Mouse (Mus musculus) midbrain, embryonic 11.5 days (tissue): ENCODE results near the gene Muc4. TPM values are rescaled to one million over a fixed set of nuclear protein-coding genes. Genes with fewer than 3 reads are reported as not detected.

ENCODE experiments used
- ATAC-seq: fragments of 200-750 bp; cut with Nextera tagmentation; 2 replicates; pipeline ENCODE4 v1.8.0; 2017; ENCODE audit warnings: moderate TSS enrichment, moderate library complexity; ENCODE audit not compliant: low FRiP score
- DNase-seq: peaks from one replicate; pipeline ENCODE4 v3.0.0; 2015; ENCODE audit warnings: low spot score; ENCODE audit errors: missing footprints
- H3K27ac ChIP-seq: fragments of 300-500 bp; sonication (generic); 2 replicates; pipeline ENCODE4 v1.5.1; 2014; ENCODE audit warnings: low read depth, low read length
- H3K27me3 ChIP-seq: fragments of 300-500 bp; sonication (generic); 2 replicates; pipeline ENCODE4 v1.6.1; 2014; ENCODE audit warnings: mild to moderate bottlenecking, low read length, moderate library complexity, mixed read lengths; ENCODE audit not compliant: control insufficient read depth, insufficient read depth
- H3K36me3 ChIP-seq: fragments of 300-500 bp; sonication (generic); 2 replicates; pipeline ENCODE4 v1.6.1; 2014; ENCODE audit warnings: mild to moderate bottlenecking, low read length, moderate library complexity, mixed read lengths; ENCODE audit not compliant: control insufficient read depth, insufficient read depth
- H3K4me1 ChIP-seq: fragments of 300-500 bp; sonication (generic); 2 replicates; pipeline ENCODE4 v1.6.1; 2014; ENCODE audit warnings: low read length; ENCODE audit not compliant: control insufficient read depth, insufficient read depth
- H3K4me2 ChIP-seq: fragments of 300-500 bp; sonication (generic); 2 replicates; pipeline ENCODE4 v1.6.1; 2014; ENCODE audit warnings: mild to moderate bottlenecking, moderate library complexity
- H3K4me3 ChIP-seq: fragments of 300-500 bp; sonication (generic); 2 replicates; pipeline ENCODE4 v1.5.1; 2014; ENCODE audit warnings: low read depth, low read length
- H3K9ac ChIP-seq: fragments of 300-500 bp; sonication (generic); 2 replicates; pipeline ENCODE4 v1.6.1; 2014; ENCODE audit warnings: low read length
- H3K9me3 ChIP-seq: fragments of 300-500 bp; sonication (generic); 2 replicates; pipeline ENCODE4 v1.6.1; 2016; ENCODE audit warnings: low read length; ENCODE audit not compliant: control insufficient read depth
- WGBS: fragments of 180-500 bp; shearing (Covaris S2); extraction: QIAGEN DNeasy Blood & Tissue Kit; methylation state at CpG from one replicate; pipeline ENCODE4 v1.1.7; 2014; 5-methylcytosine and 5-hydroxymethylcytosine counted together
- polyA plus RNA-seq: library from polyadenylated mRNA; unstranded; fragments of >200 nt; fragmentation: Nextera tagmentation; extraction: Ambion mirVana; gene quantifications from 2 replicates; pipeline ENCODE4 v1.2.1, GENCODE M21; 2014

Muc4 gene
- polyA plus RNA-seq, 1 experiment from 2014 or later: 0.29 TPM

GRCm38 (mm10) chr16:32723163-32723562 is 12.5 kb upstream of the Muc4 start:
- Histone ChIP-seq H3K9ac (no peak overlapping the region), H3K27me3 (no peaks in the 10 kb centered on the region), H3K36me3 (no peaks in the 10 kb centered on the region), H3K4me1 (no peaks in the 10 kb centered on the region), H3K9me3 (no peaks in the 10 kb centered on the region), H3K27ac (no peak overlapping the region), H3K4me2 (no peak overlapping the region), H3K4me3 (no peak overlapping the region)
- 80% methylated on average over 7 of the region's 7 CpGs for WGBS
- peak; percentile 17 for DNase-seq
- ATAC-seq: no peak

- H3K27ac ChIP-seq: no peak overlapping the region
- 84% methylated on average over 4 of the region's 4 CpGs for WGBS
Measured at GRCm38 (mm10) chr16:32723767-32724166, 11.9 kb upstream of the Muc4 start.

GRCm38 (mm10) chr16:32724259-32724658 is 11.4 kb upstream of the Muc4 start:
- no peak overlapping the region for H3K27ac ChIP-seq
- DNase-seq: no peak
- WGBS: 93% methylated on average over 2 of the region's 2 CpGs
- no peak overlapping the region for H3K9ac ChIP-seq
- H3K27me3 ChIP-seq: no peaks in the 10 kb centered on the region
- no peak overlapping the region for H3K4me2 ChIP-seq
- no peaks in the 10 kb centered on the region for H3K9me3 ChIP-seq
- no peaks in the 10 kb centered on the region for H3K4me1 ChIP-seq
- ATAC-seq: no peak
- H3K36me3 ChIP-seq: no peaks in the 10 kb centered on the region
- no peak overlapping the region for H3K4me3 ChIP-seq

More at GRCm38 (mm10) chr16:32723767-32724166, 11.9 kb upstream of the Muc4 start:
- DNase-seq (peak; percentile 23), ATAC-seq (no peak)
- Histone ChIP-seq H3K27me3 (no peaks in the 10 kb centered on the region), H3K4me1 (no peaks in the 10 kb centered on the region), H3K36me3 (no peaks in the 10 kb centered on the region), H3K4me3 (no peak overlapping the region), H3K4me2 (no peak overlapping the region), H3K9ac (no peak overlapping the region), H3K9me3 (no peaks in the 10 kb centered on the region)

GRCm38 (mm10) chr16:32726501-32726900 is 9.2 kb upstream of the Muc4 start:
- H3K36me3 ChIP-seq: no peaks in the 10 kb centered on the region
- H3K27ac ChIP-seq: no peak overlapping the region
- H3K9me3 ChIP-seq: no peaks in the 10 kb centered on the region
- ATAC-seq (no peak), DNase-seq (no peak)
- no peak overlapping the region for H3K9ac ChIP-seq
- no peak overlapping the region for H3K4me2 ChIP-seq
- H3K4me1 ChIP-seq: no peaks in the 10 kb centered on the region
- H3K4me3 ChIP-seq: no peak overlapping the region
- H3K27me3 ChIP-seq: no peaks in the 10 kb centered on the region

GRCm38 (mm10) chr16:32728240-32728639 is 7.4 kb upstream of the Muc4 start:
- Histone ChIP-seq H3K9ac (no peak overlapping the region), H3K9me3 (no peaks in the 10 kb centered on the region), H3K4me3 (no peak overlapping the region), H3K27me3 (no peaks in the 10 kb centered on the region), H3K27ac (no peak overlapping the region), H3K36me3 (no peaks in the 10 kb centered on the region), H3K4me1 (no peaks in the 10 kb centered on the region), H3K4me2 (no peak overlapping the region)
- ATAC-seq (no peak), DNase-seq (no peak)

- H3K4me2 ChIP-seq: no peak overlapping the region
- H3K36me3 ChIP-seq: no peaks in the 10 kb centered on the region
- H3K27me3 ChIP-seq: no peaks in the 10 kb centered on the region
- H3K9ac ChIP-seq: no peak overlapping the region
- WGBS: 79% methylated on average over 1 of the region's 1 CpGs
- H3K4me3 ChIP-seq: no peak overlapping the region
- H3K4me1 ChIP-seq: no peaks in the 10 kb centered on the region
- peaks cover 2% of the 10 kb centered on the region; the same call in 1 of the 2 replicates for H3K9me3 ChIP-seq
- no peak overlapping the region for H3K27ac ChIP-seq
- ATAC-seq (no peak), DNase-seq (peak; percentile 35)
Measured at GRCm38 (mm10) chr16:32728730-32729129, 7.0 kb upstream of the Muc4 start.

GRCm38 (mm10) chr16:32733213-32733612 is 2.5 kb upstream of the Muc4 start:
- no peak overlapping the region for H3K4me2 ChIP-seq
- WGBS: 88% methylated on average over 3 of the region's 3 CpGs
- ATAC-seq: no peak
- no peaks in the 10 kb centered on the region for H3K27me3 ChIP-seq
- peaks cover 3% of the 10 kb centered on the region; the same call in 1 of the 2 replicates for H3K9me3 ChIP-seq
- H3K4me3 ChIP-seq: no peak overlapping the region
- H3K4me1 ChIP-seq: no peaks in the 10 kb centered on the region
- H3K36me3 ChIP-seq: no peaks in the 10 kb centered on the region
- DNase-seq: peak; percentile 39
- H3K27ac ChIP-seq: no peak overlapping the region
- H3K9ac ChIP-seq: no peak overlapping the region

- Histone ChIP-seq H3K4me3 (no peak overlapping the region), H3K4me2 (no peak overlapping the region), H3K36me3 (no peaks in the 10 kb centered on the region), H3K9me3 (peaks cover 3% of the 10 kb centered on the region; the same call in 1 of the 2 replicates), H3K4me1 (no peaks in the 10 kb centered on the region; the same call in 1 of the 2 replicates), H3K27me3 (no peaks in the 10 kb centered on the region), H3K9ac (no peak overlapping the region), H3K27ac (no peak overlapping the region)
- DNase-seq: peak; percentile 44
- 55% methylated on average over 3 of the region's 3 CpGs for WGBS
- ATAC-seq: no peak
Measured at GRCm38 (mm10) chr16:32736022-32736421, 336 bp downstream of the Muc4 start.

GRCm38 (mm10) chr16:32740003-32740663 is 4.4 kb downstream of the Muc4 start:
- H3K27me3 ChIP-seq: no peaks in the 10 kb centered on the region
- H3K9me3 ChIP-seq: no peaks in the 10 kb centered on the region
- no peaks in the 10 kb centered on the region; the same call in 1 of the 2 replicates for H3K4me1 ChIP-seq
- no peaks in the 10 kb centered on the region for H3K36me3 ChIP-seq
- H3K4me2 ChIP-seq: no peak overlapping the region
- H3K4me3 ChIP-seq: no peak overlapping the region
- H3K27ac ChIP-seq: no peak overlapping the region
- DNase-seq (peak; percentile 68), ATAC-seq (no peak)
- H3K9ac ChIP-seq: no peak overlapping the region
- WGBS: 68% methylated on average over 8 of the region's 8 CpGs
